Mouse (Mus musculus) urinary bladder, postnatal 4 days (tissue): ENCODE measurements around the gene 9030612E09Rik.
A peak's percentile ranks its signal among the peaks of the same experiment; 100 is the strongest.

Source experiments
- DNase-seq, 2 experiments: peaks; one replicate each; pipeline ENCODE4 v3.0.0; 2021 to 2022; ENCODE audit warnings: low spot score in 2 of 2

9030612E09Rik gene

DNA sequence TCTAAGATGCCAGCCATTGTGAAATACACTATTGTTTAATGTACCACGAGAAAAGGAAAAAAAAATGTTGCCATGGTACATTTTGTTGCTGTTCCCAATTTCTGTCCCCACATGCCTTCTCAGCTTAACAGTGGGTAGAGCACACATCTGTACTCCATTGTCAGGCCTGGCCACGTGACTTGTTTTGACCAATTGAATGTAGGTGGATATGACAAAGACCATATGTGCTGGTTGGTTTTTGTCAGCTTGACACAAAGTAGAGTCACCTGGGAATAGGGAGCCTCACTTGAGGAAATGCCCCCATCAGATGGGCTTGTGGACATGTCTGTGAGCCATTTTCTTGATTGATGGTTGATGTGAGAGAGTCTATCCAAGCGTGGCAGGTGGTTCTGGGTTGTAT, 29.4 kb downstream of the 9030612E09Rik start:
- no peak for DNase-seq

DNA sequence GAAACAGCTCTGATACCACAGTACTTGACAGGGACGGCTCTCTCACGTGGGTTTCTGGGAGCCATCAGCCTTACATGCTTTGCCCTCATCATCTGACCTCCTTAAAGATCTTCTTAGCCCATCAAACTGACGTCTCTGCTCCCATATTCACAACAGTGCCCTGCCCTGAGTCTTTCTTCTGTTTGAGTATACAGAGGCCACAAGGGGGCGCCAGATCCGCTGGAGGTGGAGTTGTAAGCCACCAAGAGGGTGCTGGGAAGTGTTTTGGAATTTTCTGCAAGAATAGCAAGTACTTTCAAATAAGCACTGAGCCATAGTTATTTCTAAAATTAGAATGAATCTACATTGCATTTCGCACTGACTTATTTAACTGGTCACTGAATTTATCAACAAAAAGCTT, 37.4 kb downstream of the 9030612E09Rik start:
- DNase-seq, result no peak

DNA sequence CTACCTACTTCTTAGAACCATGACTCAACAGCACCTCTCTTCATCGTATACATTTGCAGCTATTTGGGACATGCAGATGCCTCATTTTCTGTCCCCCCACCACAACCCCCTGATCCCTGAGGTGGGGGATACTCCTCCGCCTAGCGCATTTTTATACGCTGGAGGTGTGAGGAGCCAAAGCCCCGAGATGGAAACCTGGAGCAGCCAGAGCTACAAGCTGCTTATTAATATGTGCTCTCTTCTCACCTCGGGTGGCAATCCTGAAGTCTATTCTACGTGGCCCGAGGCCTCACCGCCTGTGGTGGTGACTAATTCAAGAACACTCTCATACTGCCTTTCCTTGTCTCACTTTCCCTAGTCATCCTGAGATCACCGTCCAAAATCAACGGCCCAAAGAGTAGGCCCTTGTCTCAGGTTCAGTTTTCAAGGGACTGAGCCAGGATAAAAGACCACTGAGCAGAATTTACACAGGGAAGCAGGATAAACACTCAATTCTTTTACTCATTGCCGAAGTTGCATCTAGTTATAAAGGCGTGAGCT, 42.9 kb downstream of the 9030612E09Rik start:
- DNase-seq, result no peak

DNA sequence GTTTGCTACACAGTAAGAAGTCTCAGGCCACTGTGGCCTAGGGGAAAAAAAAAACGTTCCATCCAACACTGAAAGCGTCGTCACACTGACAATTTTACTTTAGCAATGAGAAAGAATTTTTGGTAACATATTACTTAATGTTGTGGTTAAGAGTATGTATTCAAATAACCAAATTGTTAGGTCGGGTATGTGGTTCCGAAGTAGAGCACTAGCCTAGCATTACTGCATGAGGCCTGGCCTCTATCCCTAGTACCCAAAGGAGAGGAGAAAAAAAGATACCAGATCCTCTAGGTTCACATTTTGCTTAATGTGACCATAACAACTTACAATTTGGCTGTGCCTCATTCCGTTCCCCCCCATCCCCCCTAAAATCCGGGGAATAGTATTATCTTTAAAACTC, 46.0 kb downstream of the 9030612E09Rik start:
- no peak for DNase-seq

DNA sequence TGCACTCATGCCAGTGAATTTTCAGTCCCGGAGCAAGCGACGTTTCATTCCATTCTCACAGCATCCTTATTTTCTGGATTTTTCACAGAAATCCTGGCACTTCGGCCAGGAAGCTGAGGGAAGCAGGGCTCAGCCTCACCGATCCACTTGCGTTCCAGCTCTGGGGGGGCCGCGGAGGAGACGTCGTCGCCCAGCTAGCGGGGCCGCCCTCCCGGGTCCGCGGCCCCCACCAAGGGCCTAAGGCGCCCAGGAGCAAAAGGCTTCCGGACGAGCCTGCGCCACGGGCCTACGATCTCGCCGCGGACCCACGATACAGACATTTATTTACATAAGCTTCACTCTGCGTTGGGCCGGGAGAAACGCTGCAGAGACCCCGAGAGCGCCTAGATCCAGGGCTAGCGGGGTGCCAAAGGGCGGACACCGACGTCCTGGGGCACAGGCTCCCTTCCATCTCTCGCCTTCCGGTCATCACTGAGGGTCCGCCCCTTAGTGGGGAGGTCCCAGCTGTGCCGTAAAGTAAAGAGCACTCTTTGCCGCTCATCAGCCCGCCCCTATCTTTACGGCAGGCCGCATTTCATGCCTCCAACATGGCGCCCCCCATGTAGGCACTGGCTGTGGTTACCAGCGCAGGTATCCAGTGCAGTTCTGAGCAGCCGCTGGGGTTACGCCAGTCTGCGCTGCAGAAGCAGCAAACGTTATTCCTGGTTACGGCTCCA, 46.6 kb downstream of the 9030612E09Rik start, which contains the start of gene Pdss2:
Pdss2 (plus strand) TSS at position 577 of the 716 bp plus-strand sequence.
- peak; percentile 89 to 91 for DNase-seq

DNA sequence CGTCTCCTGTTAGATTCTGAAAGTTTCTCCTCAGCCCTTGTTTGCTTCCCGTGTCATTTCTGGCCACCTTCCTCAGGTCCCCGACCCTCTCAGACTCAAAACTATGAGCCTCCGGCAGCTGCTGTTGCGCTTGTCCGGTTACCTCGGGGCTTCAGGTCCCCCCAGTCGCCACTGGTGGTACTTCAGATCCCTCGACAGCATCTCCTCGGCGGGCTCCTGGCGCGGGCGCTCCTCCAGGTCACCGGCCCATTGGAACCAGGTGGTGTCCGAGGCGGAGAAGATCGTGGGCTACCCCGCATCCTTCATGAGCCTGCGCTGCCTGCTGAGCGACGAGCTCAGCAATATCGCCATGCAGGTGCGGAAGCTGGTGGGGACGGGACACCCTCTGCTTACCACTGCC, 47.2 kb downstream of the 9030612E09Rik start:
- peak; percentile 30 to 61 for DNase-seq

DNA sequence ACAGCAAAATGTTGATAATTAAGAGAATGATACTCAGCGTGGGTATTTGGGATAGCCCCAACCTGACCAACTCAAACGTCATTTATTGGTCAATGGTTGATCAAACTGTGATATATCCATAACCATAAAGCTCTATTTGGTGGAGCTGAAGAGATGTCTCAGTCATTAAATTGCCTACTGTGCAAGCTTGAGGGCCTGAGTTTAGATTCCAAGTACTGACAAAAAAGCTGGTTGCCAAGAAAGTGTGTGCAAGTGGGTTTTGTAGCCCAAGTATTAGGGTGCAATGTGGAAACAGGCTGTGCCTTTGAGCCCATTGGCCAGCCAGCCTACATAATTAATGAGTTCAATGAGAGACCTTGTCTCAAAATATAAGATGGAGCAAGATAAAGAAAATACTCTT, 48.9 kb downstream of the 9030612E09Rik start:
- DNase-seq, result no peak
